Comparison of ENCODE assay signal across 8 mouse cellular contexts in the genomic region with DNA sequence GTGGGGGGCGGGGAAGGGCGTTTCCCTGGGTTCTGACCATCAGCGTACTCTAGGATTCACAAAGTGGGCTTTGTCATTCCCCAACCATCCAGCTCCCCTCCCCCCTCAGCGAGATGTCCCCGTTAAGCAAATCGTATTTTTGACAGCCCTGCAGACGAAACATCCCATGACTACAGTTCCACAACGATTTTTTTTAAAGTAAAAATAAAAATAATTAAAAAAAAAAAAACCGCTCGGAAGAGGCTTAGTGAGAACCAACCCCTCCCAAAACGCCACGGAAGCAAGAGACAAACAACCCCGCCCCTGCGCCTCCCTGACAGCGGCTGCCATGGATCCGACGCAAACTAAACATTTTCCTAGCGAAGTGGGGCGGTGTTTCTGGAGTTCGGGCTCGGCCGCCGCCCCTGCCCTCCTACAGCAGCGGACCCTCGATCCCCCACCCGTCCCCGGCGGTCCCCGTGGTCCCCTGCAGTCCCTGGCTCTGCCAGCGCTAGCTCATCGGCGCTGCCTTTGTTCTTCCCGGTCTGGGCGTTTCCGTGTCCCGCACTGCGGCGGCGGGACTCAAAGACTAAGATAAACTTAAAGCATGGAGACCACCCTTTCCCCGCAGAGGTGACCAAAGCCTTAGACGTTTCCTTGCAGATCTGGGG. TPM values are rescaled to one million over a fixed set of nuclear protein-coding genes. Genes with fewer than 3 reads are reported as not detected.
DNase-seq lines count a peak whose midpoint lies in the region; ATAC-seq and TF ChIP-seq lines count a peak whose summit lies in the region.

No protein-coding gene starts in this region.

- no peak for TF ChIP-seq POLR2A in embryonic fibroblast, embryonic 13.5 days (IDR thresholded peaks at IDR 0.05; ENCODE audit: low read depth, low read length)
- TF ChIP-seq POLR2A in spleen, adult 2 months (IDR thresholded peaks at IDR 0.05; ENCODE audit: low read depth, low read length), result no peak

- peak overlapping the region; percentile 87 for H3K4me3 ChIP-seq in embryonic fibroblast, embryonic 13.5 days (ENCODE audit: insufficient read depth, low read length)
- peak overlapping the region; percentile 87 for H3K4me3 ChIP-seq in heart, postnatal 0 days (ENCODE audit: low read depth, low read length)
- H3K4me3 ChIP-seq in megakaryocyte, embryonic 14.5 days (replicated peaks), result peak overlapping the region; percentile 99
- peak overlapping the region; percentile 92 for H3K4me3 ChIP-seq in spleen, adult 2 months (ENCODE audit: extremely low read depth, insufficient read depth, insufficient read length)

- no peaks in the 10 kb centered on the region for H3K27me3 ChIP-seq in Patski
- H3K27me3 ChIP-seq in heart, postnatal 0 days (ENCODE audit: control insufficient read depth, insufficient read depth, low read length), result no peaks in the 10 kb centered on the region
- H3K27me3 ChIP-seq in megakaryocyte, embryonic 14.5 days (replicated peaks), result no peaks in the 10 kb centered on the region
- no peaks in the 10 kb centered on the region for H3K27me3 ChIP-seq in spleen, adult 2 months (ENCODE audit: control insufficient read depth, insufficient read depth, low read length)

- peak overlapping the region; percentile 76 for H3K9ac ChIP-seq in heart, postnatal 0 days (replicated peaks; ENCODE audit: low read depth, low read length)

- H3K27ac ChIP-seq in embryonic fibroblast, embryonic 13.5 days (ENCODE audit: insufficient read depth, low read length), result peak overlapping the region; percentile 88
- H3K27ac ChIP-seq in heart, postnatal 0 days (ENCODE audit: low read depth), result peak overlapping the region; percentile 95
- peak overlapping the region; percentile 97 for H3K27ac ChIP-seq in spleen, adult 2 months (ENCODE audit: insufficient read depth, low read length)

- H3K36me3 ChIP-seq in heart, postnatal 0 days (replicated peaks; ENCODE audit: control insufficient read depth, insufficient read depth, low read length), result peaks cover 10% of the 10 kb centered on the region
- peaks cover 20% of the 10 kb centered on the region for H3K36me3 ChIP-seq in megakaryocyte, embryonic 14.5 days (replicated peaks; ENCODE audit: low read length)
- peaks cover 2% of the 10 kb centered on the region for H3K36me3 ChIP-seq in spleen, adult 2 months (ENCODE audit: control insufficient read depth, insufficient read depth, low read length)

- TF ChIP-seq CTCF in Patski (IDR thresholded peaks at IDR 0.05), result peak; percentile 73
- no peak for TF ChIP-seq CTCF in embryonic fibroblast, embryonic 13.5 days (IDR thresholded peaks at IDR 0.05; ENCODE audit: borderline replicate concordance, insufficient read depth, low read length)
- peak; percentile 36 for TF ChIP-seq CTCF in heart, postnatal 0 days (IDR thresholded peaks at IDR 0.05; ENCODE audit: low read depth)
- TF ChIP-seq CTCF in spleen, adult 2 months (IDR thresholded peaks at IDR 0.05; ENCODE audit: extremely low read depth, insufficient read depth, insufficient read length, insufficient replicate concordance), result 0 out of 2 replicates have a peak, but pooled peaks have one; percentile 10

- whole genome bisulfite sequencing in heart, postnatal 0 days, result under 1% methylated on average over 41 of the region's 41 CpGs
- under 1% methylated on average over 41 of the region's 41 CpGs for WGBS in spleen, adult 2 months

- DNase-seq in CD4-positive, CD25-positive, alpha-beta regulatory T cell, adult 2 months (ENCODE audit: low read depth, low spot score), result peak; percentile 83
- DNase-seq in Patski (ENCODE audit: low read depth, low spot score), result no peak
- DNase-seq in heart, postnatal 0 days (ENCODE audit: low spot score), result peak; percentile 81
- DNase-seq in layer of hippocampus, postnatal 10 days (ENCODE audit: low spot score in 2 of 2), result peak; percentile 77 to 82
- DNase-seq in spleen, adult 2 months (ENCODE audit: low read depth in 1 of 2, low spot score in 2 of 2), result peak in 1 of 2 experiments; percentile 67
- DNase-seq in T-cell, adult 2 months (ENCODE audit: low spot score), result no peak

- H3K9me3 ChIP-seq in heart, postnatal 0 days (replicated peaks; ENCODE audit: control insufficient read depth, low read length), result no peaks in the 10 kb centered on the region
- H3K9me3 ChIP-seq in megakaryocyte, embryonic 14.5 days, result no peaks in the 10 kb centered on the region

- ATAC-seq in Patski, result peak; percentile 63
- peak; percentile 82 for ATAC-seq in heart, postnatal 0 days (ENCODE audit: insufficient read depth, low read depth)

- TF ChIP-seq EP300 in heart, postnatal 0 days (IDR thresholded peaks at IDR 0.05; ENCODE audit: low read depth), result no peak

- POLR2A ChIA-PET in Patski (lab: Charles Lee), result interaction anchor here (0.5 to 4.3 kb wide), 15 partner anchors 10 to 80 kb away, joined by 3 to 38 read pairs (median 3); a partner anchor contains a TSS

- H3K4me2 ChIP-seq in heart, postnatal 0 days (ENCODE audit: low read depth, low read length), result peak overlapping the region; percentile 64

- H3K4me1 ChIP-seq in embryonic fibroblast, embryonic 13.5 days (ENCODE audit: control insufficient read depth, insufficient read depth, low read length), result no peaks in the 10 kb centered on the region; the same call in 1 of the 2 replicates
- H3K4me1 ChIP-seq in heart, postnatal 0 days (ENCODE audit: control insufficient read depth, insufficient read depth), result no peaks in the 10 kb centered on the region
- H3K4me1 ChIP-seq in megakaryocyte, embryonic 14.5 days, result peaks cover 22% of the 10 kb centered on the region
- no peaks in the 10 kb centered on the region; the same call in 1 of the 2 replicates for H3K4me1 ChIP-seq in spleen, adult 2 months (ENCODE audit: control insufficient read depth, insufficient read depth, insufficient read length)

- in situ Hi-C loops in Patski (cut with MboI; ENCODE audit: low pct_unique_long_range_greater_than_20kb), result no loop called here

- CTCF ChIA-PET in Patski (lab: Charles Lee), result interaction anchor here (0.9 to 5.3 kb wide), 10 partner anchors 11 to 74 kb away, joined by 3 to 40 read pairs (median 8); a partner anchor contains a TSS

RNA-seq across cellular contexts. Expression of a gene that starts 0.5 kb away (rescaled TPM):
- polyA plus RNA-seq in Patski (2021), result not detected
- 333 and 559 TPM in 2 replicates for polyA plus RNA-seq in embryonic fibroblast, embryonic 13.5 days (2011; ENCODE audit: insufficient read length, low read depth, missing spikeins)
- 78.3 and 158 TPM in 2 replicates for total RNA-seq in heart, postnatal 0 days (2014; rRNA removed; ENCODE audit: low replicate concordance)
- polyA plus RNA-seq in heart, postnatal 0 days (2015; fragmentation: Nextera tagmentation; extraction: Ambion mirVana), result not detected in 2 replicates
- total RNA-seq in layer of hippocampus, postnatal 10 days (2021), result not detected
- 2.5 and 169 TPM in 2 replicates for polyA plus RNA-seq in megakaryocyte, embryonic 14.5 days (2012; ENCODE audit: insufficient read depth, low replicate concordance)
- polyA plus RNA-seq in spleen, adult 2 months (2012; rRNA removed), result 16.3 and 63.6 TPM in 2 replicates

RNA-seq across cellular contexts. Expression of a gene that starts 0.6 kb away (rescaled TPM):
- 414 TPM for polyA plus RNA-seq in Patski (2021)
- polyA plus RNA-seq in embryonic fibroblast, embryonic 13.5 days (2011; ENCODE audit: insufficient read length, low read depth, missing spikeins), result 1,082 and 1,134 TPM in 2 replicates
- 1,016 and 1,136 TPM in 2 replicates for total RNA-seq in heart, postnatal 0 days (2014; rRNA removed; ENCODE audit: low replicate concordance)
- polyA plus RNA-seq in heart, postnatal 0 days (2015; fragmentation: Nextera tagmentation; extraction: Ambion mirVana), result 404 and 408 TPM in 2 replicates
- 1,000 to 10,000 TPM; 3,808 to 4,015 TPM for total RNA-seq in layer of hippocampus, postnatal 10 days (2021)
- 40.3 and 115 TPM in 2 replicates for polyA plus RNA-seq in megakaryocyte, embryonic 14.5 days (2012; ENCODE audit: insufficient read depth, low replicate concordance)
- polyA plus RNA-seq in spleen, adult 2 months (2012; rRNA removed), result 116 and 126 TPM in 2 replicates

RNA-seq across cellular contexts. Expression of a gene that starts 18.5 kb away (rescaled TPM):
- 921 TPM for polyA plus RNA-seq in Patski (2021)
- polyA plus RNA-seq in embryonic fibroblast, embryonic 13.5 days (2011; ENCODE audit: insufficient read length, low read depth, missing spikeins), result 3,138 and 3,689 TPM in 2 replicates
- 2,330 and 2,912 TPM in 2 replicates for total RNA-seq in heart, postnatal 0 days (2014; rRNA removed; ENCODE audit: low replicate concordance)
- 608 and 611 TPM in 2 replicates for polyA plus RNA-seq in heart, postnatal 0 days (2015; fragmentation: Nextera tagmentation; extraction: Ambion mirVana)
- total RNA-seq in layer of hippocampus, postnatal 10 days (2021), result 100 to 1,000 TPM; 931 to 937 TPM
- 19.4 and 182 TPM in 2 replicates for polyA plus RNA-seq in megakaryocyte, embryonic 14.5 days (2012; ENCODE audit: insufficient read depth, low replicate concordance)
- polyA plus RNA-seq in spleen, adult 2 months (2012; rRNA removed), result 694 and 1,212 TPM in 2 replicates

RNA-seq across cellular contexts. Expression of a gene that starts 34.8 kb away (rescaled TPM):
- polyA plus RNA-seq in Patski (2021), result 26.9 TPM
- polyA plus RNA-seq in embryonic fibroblast, embryonic 13.5 days (2011; ENCODE audit: insufficient read length, low read depth, missing spikeins), result 11.3 and 14.7 TPM in 2 replicates
- total RNA-seq in heart, postnatal 0 days (2014; rRNA removed; ENCODE audit: low replicate concordance), result 25.5 and 28.2 TPM in 2 replicates
- polyA plus RNA-seq in heart, postnatal 0 days (2015; fragmentation: Nextera tagmentation; extraction: Ambion mirVana), result 8.0 and 9.6 TPM in 2 replicates
- 10 to 100 TPM; 17.2 to 27.3 TPM for total RNA-seq in layer of hippocampus, postnatal 10 days (2021)
- 0.87 and 4.8 TPM in 2 replicates for polyA plus RNA-seq in megakaryocyte, embryonic 14.5 days (2012; ENCODE audit: insufficient read depth, low replicate concordance)
- 112 and 191 TPM in 2 replicates for polyA plus RNA-seq in spleen, adult 2 months (2012; rRNA removed)

RNA-seq across cellular contexts. Expression of a gene that starts 54.5 kb away (rescaled TPM):
- not detected for polyA plus RNA-seq in Patski (2021)
- 0.14 and 0.27 TPM in 2 replicates for polyA plus RNA-seq in embryonic fibroblast, embryonic 13.5 days (2011; ENCODE audit: insufficient read length, low read depth, missing spikeins)
- 4.4 and 4.8 TPM in 2 replicates for total RNA-seq in heart, postnatal 0 days (2014; rRNA removed; ENCODE audit: low replicate concordance)
- 1.7 TPM in 2 replicates for polyA plus RNA-seq in heart, postnatal 0 days (2015; fragmentation: Nextera tagmentation; extraction: Ambion mirVana)
- total RNA-seq in layer of hippocampus, postnatal 10 days (2021), result under 1 TPM; 0.36 to 0.57 TPM
- not detected in 2 replicates for polyA plus RNA-seq in megakaryocyte, embryonic 14.5 days (2012; ENCODE audit: insufficient read depth, low replicate concordance)
- polyA plus RNA-seq in spleen, adult 2 months (2012; rRNA removed), result 1.6 and 2.3 TPM in 2 replicates

Comparison
In these comparisons a context has a peak if more than half of its experiments do, and no peak if none do; other contexts are left out.
1. DNase-seq: peak in CD4-positive, CD25-positive, alpha-beta regulatory T cell, adult 2 months (single experiment), heart, postnatal 0 days (single experiment) and layer of hippocampus, postnatal 10 days (2 of 2); none in Patski (single experiment) and T-cell, adult 2 months (single experiment).
2. Peak in every context shown above with its lines, with median percentiles within 50 percentile points of each other: H3K27ac ChIP-seq and H3K4me3 ChIP-seq.